Mouse (Mus musculus): ENCODE measurements around the gene 1190007I07Rik. TPM values are rescaled to one million over a fixed set of nuclear protein-coding genes. Genes with fewer than 3 reads are reported as not detected.
"Not testable (repeated sequence)": the region's sequence is repeated elsewhere in the genome, so short reads cannot be mapped to it uniquely, and the experiment has no call there.

Gene 1190007I07Rik
- polyA plus RNA-seq, 1 experiment from 2014 or later = 40.6 TPM

- no peak overlapping the region for H3K27ac ChIP-seq
- H3K4me2 ChIP-seq = no peak overlapping the region
- WGBS = 92% methylated on average over 8 of the region's 8 CpGs
- H3K9ac ChIP-seq = no peak overlapping the region
- no peaks in the 10 kb centered on the region for H3K4me1 ChIP-seq
- H3K36me3 ChIP-seq (replicated peaks) = peaks cover 78% of the 10 kb centered on the region
- H3K4me3 ChIP-seq (replicated peaks) = no peak overlapping the region
- no peak for ATAC-seq (ENCODE audit: low FRiP score)
- H3K9me3 ChIP-seq = no peaks in the 10 kb centered on the region
- H3K27me3 ChIP-seq = no peaks in the 10 kb centered on the region
Observed at GRCm38 (mm10) chr10:82646083-82646482, 23.1 kb upstream of the 1190007I07Rik start.

GRCm38 (mm10) chr10:82641481-82641880 is 18.5 kb upstream of the 1190007I07Rik start:
- H3K36me3 ChIP-seq (replicated peaks) = peaks cover 94% of the 10 kb centered on the region
- 83% methylated on average over 9 of the region's 9 CpGs for WGBS
- no peak overlapping the region for H3K9ac ChIP-seq
- no peak for ATAC-seq (ENCODE audit: low FRiP score)
- H3K4me1 ChIP-seq = no peaks in the 10 kb centered on the region
- H3K4me2 ChIP-seq = no peak overlapping the region
- H3K9me3 ChIP-seq = no peaks in the 10 kb centered on the region
- no peak overlapping the region for H3K4me3 ChIP-seq (replicated peaks)
- no peak overlapping the region for H3K27ac ChIP-seq
- no peaks in the 10 kb centered on the region for H3K27me3 ChIP-seq

GRCm38 (mm10) chr10:82639032-82639698 is 16.1 kb upstream of the 1190007I07Rik start:
- H3K36me3 ChIP-seq (replicated peaks) = peaks cover 81% of the 10 kb centered on the region
- no peak overlapping the region for H3K27ac ChIP-seq
- H3K9me3 ChIP-seq = no peaks in the 10 kb centered on the region
- no peak overlapping the region for H3K9ac ChIP-seq
- 94% methylated on average over 8 of the region's 8 CpGs for WGBS
- no peak overlapping the region for H3K4me3 ChIP-seq (replicated peaks)
- no peak for ATAC-seq (ENCODE audit: low FRiP score)
- H3K27me3 ChIP-seq = no peaks in the 10 kb centered on the region
- no peaks in the 10 kb centered on the region for H3K4me1 ChIP-seq
- no peak overlapping the region for H3K4me2 ChIP-seq

- no peaks in the 10 kb centered on the region for H3K9me3 ChIP-seq
- no peak overlapping the region for H3K4me3 ChIP-seq (replicated peaks)
- H3K27ac ChIP-seq = no peak overlapping the region
- peaks cover 77% of the 10 kb centered on the region for H3K36me3 ChIP-seq (replicated peaks)
- H3K4me2 ChIP-seq = no peak overlapping the region
- no peaks in the 10 kb centered on the region for H3K27me3 ChIP-seq
- no peak overlapping the region for H3K9ac ChIP-seq
- peaks cover 5% of the 10 kb centered on the region for H3K4me1 ChIP-seq
- 95% methylated on average over 3 of the region's 3 CpGs for WGBS
- ATAC-seq (ENCODE audit: low FRiP score) = no peak
Observed at GRCm38 (mm10) chr10:82636321-82636720, 13.3 kb upstream of the 1190007I07Rik start.

- 98% methylated on average over 7 of the region's 7 CpGs for WGBS
- no peak for ATAC-seq (ENCODE audit: low FRiP score)
- Histone ChIP-seq H3K4me2 (no peak overlapping the region), H3K4me1 (peaks cover 15% of the 10 kb centered on the region), H3K9ac (no peak overlapping the region), H3K27me3 (no peaks in the 10 kb centered on the region), H3K36me3 (replicated peaks) (peaks cover 58% of the 10 kb centered on the region), H3K9me3 (no peaks in the 10 kb centered on the region), H3K4me3 (replicated peaks) (no peak overlapping the region), H3K27ac (no peak overlapping the region)
Observed at GRCm38 (mm10) chr10:82634348-82634747, 11.3 kb upstream of the 1190007I07Rik start.

GRCm38 (mm10) chr10:82632496-82633280 is 9.7 kb upstream of the 1190007I07Rik start:
- peaks cover 44% of the 10 kb centered on the region for H3K36me3 ChIP-seq (replicated peaks)
- no peak overlapping the region for H3K4me2 ChIP-seq
- H3K4me1 ChIP-seq = peaks cover 19% of the 10 kb centered on the region
- no peak for ATAC-seq (ENCODE audit: low FRiP score)
- H3K9ac ChIP-seq = no peak overlapping the region
- 99% methylated on average over 12 of the region's 12 CpGs for WGBS
- no peaks in the 10 kb centered on the region for H3K9me3 ChIP-seq
- H3K27me3 ChIP-seq = no peaks in the 10 kb centered on the region
- H3K27ac ChIP-seq = no peak overlapping the region
- no peak overlapping the region for H3K4me3 ChIP-seq (replicated peaks)

- no peak for ATAC-seq (ENCODE audit: low FRiP score)
- 0 out of 2 replicates have a peak overlapping the region, but pooled peaks have one; percentile 89 for H3K9ac ChIP-seq
- H3K9me3 ChIP-seq = no peaks in the 10 kb centered on the region
- 80% methylated on average over 7 of the region's 7 CpGs for WGBS
- H3K27ac ChIP-seq = no peak overlapping the region
- peak overlapping the region; percentile 75 for H3K4me2 ChIP-seq
- H3K4me1 ChIP-seq = peaks cover 19% of the 10 kb centered on the region
- H3K36me3 ChIP-seq (replicated peaks) = peaks cover 32% of the 10 kb centered on the region
- H3K4me3 ChIP-seq (replicated peaks) = peak overlapping the region; percentile 78
- H3K27me3 ChIP-seq = no peaks in the 10 kb centered on the region
Observed at GRCm38 (mm10) chr10:82631133-82631532, 8.1 kb upstream of the 1190007I07Rik start.

GRCm38 (mm10) chr10:82630497-82630896 is 7.5 kb upstream of the 1190007I07Rik start:
- no peak for ATAC-seq (ENCODE audit: low FRiP score)
- peak overlapping the region; percentile 75 for H3K4me2 ChIP-seq
- no peak overlapping the region for H3K27ac ChIP-seq

GRCm38 (mm10) chr10:82629586-82630255 is 6.7 kb upstream of the 1190007I07Rik start, which contains the start of gene Tdg:
Gene Tdg, plus strand, starts transcription at chr10:82629828.
- H3K27ac ChIP-seq = peak within 1 kb of the TSS; percentile 93
- peaks cover 26% of the 10 kb centered on the region for H3K36me3 ChIP-seq (replicated peaks)
- H3K4me3 ChIP-seq (replicated peaks) = peak within 1 kb of the TSS; percentile 78
- peaks cover 19% of the 10 kb centered on the region for H3K4me1 ChIP-seq
- peak within 1 kb of the TSS; percentile 89 for H3K9ac ChIP-seq
- H3K9me3 ChIP-seq, H3K27me3 ChIP-seq: not testable (repeated sequence)
- under 1% methylated on average over 69 of the region's 78 CpGs for WGBS
- peak within 1 kb of the TSS; percentile 83 for H3K4me2 ChIP-seq
- ATAC-seq (ENCODE audit: low FRiP score) = peak; percentile 98

More at GRCm38 (mm10) chr10:82630497-82630896, 7.5 kb upstream of the 1190007I07Rik start:
- peaks cover 30% of the 10 kb centered on the region for H3K36me3 ChIP-seq (replicated peaks)
- H3K27me3 ChIP-seq = no peaks in the 10 kb centered on the region
- 25% methylated on average over 7 of the region's 7 CpGs for WGBS
- H3K9ac ChIP-seq = peak overlapping the region; percentile 89
- peak overlapping the region; percentile 78 for H3K4me3 ChIP-seq (replicated peaks)
- no peaks in the 10 kb centered on the region for H3K9me3 ChIP-seq
- H3K4me1 ChIP-seq = peaks cover 19% of the 10 kb centered on the region

GRCm38 (mm10) chr10:82629111-82629585 is 6.1 kb upstream of the 1190007I07Rik start:
- H3K4me1 ChIP-seq = peaks cover 19% of the 10 kb centered on the region
- H3K36me3 ChIP-seq (replicated peaks) = peaks cover 22% of the 10 kb centered on the region
- peak overlapping the region; percentile 89 for H3K9ac ChIP-seq
- H3K4me3 ChIP-seq (replicated peaks) = peak overlapping the region; percentile 78
- peak overlapping the region; percentile 83 for H3K4me2 ChIP-seq
- ATAC-seq (ENCODE audit: low FRiP score) = peak; percentile 61; the same call in 1 of the 2 replicates
- H3K27me3 ChIP-seq = no peaks in the 10 kb centered on the region
- H3K27ac ChIP-seq = peak overlapping the region; percentile 93
- H3K9me3 ChIP-seq = no peaks in the 10 kb centered on the region
- 7% methylated on average over 11 of the region's 11 CpGs for WGBS

- peak overlapping the region; percentile 84 for H3K27ac ChIP-seq
Observed at GRCm38 (mm10) chr10:82623553-82623932, 515 bp upstream of the 1190007I07Rik start.

GRCm38 (mm10) chr10:82622235-82622634 is 793 bp downstream of the 1190007I07Rik start:
- WGBS = 36% methylated on average over 9 of the region's 9 CpGs
- H3K36me3 ChIP-seq (replicated peaks) = 0 out of 2 replicates have a peak, but pooled peaks cover 5% of the 10 kb centered on the region
- H3K27me3 ChIP-seq = no peaks in the 10 kb centered on the region
- H3K4me2 ChIP-seq = peak overlapping the region; percentile 59
- peak overlapping the region; percentile 75 for H3K9ac ChIP-seq
- no peak overlapping the region for H3K27ac ChIP-seq
- H3K9me3 ChIP-seq = no peaks in the 10 kb centered on the region
- ATAC-seq (ENCODE audit: low FRiP score) = no peak
- H3K4me3 ChIP-seq (replicated peaks) = peak overlapping the region; percentile 72
- peaks cover 6% of the 10 kb centered on the region for H3K4me1 ChIP-seq

More at GRCm38 (mm10) chr10:82623553-82623932, 515 bp upstream of the 1190007I07Rik start:
- not testable (repeated sequence) for H3K4me1 ChIP-seq; H3K27me3 ChIP-seq; H3K36me3 ChIP-seq (replicated peaks); H3K9me3 ChIP-seq
- H3K4me2 ChIP-seq = peak overlapping the region; percentile 59
- 5% methylated on average over 2 of the region's 2 CpGs for WGBS
- peak; percentile 45 for ATAC-seq (ENCODE audit: low FRiP score)
- peak overlapping the region; percentile 72 for H3K4me3 ChIP-seq (replicated peaks)
- H3K9ac ChIP-seq = peak overlapping the region; percentile 75
